Mouse (Mus musculus) bone marrow, adult 2 months (tissue): Measurements from ENCODE around the gene Slc6a1. TPM values are rescaled to one million over a fixed set of nuclear protein-coding genes. Genes with fewer than 3 reads are reported as not detected.
"Not testable (repeated sequence)": the region's sequence is repeated elsewhere in the genome, so short reads cannot be mapped to it uniquely, and the experiment has no call there.

ENCODE experiments used
- H3K27ac ChIP-seq: fragments of 200-500 bp; 2 replicates; pipeline ENCODE4 v1.5.1; 2012; ENCODE audit warnings: low read depth, mild to moderate bottlenecking, control low read depth, inconsistent platforms, low read length; ENCODE audit not compliant: control insufficient read depth, poor library complexity, insufficient read depth
- H3K4me1 ChIP-seq: fragments of 200-500 bp; 2 replicates; pipeline ENCODE4 v1.6.1; 2011; ENCODE audit warnings: low read length; ENCODE audit not compliant: control insufficient read depth, insufficient read depth
- H3K4me3 ChIP-seq: fragments of 200-500 bp; replicated peaks from 2 replicates; pipeline ENCODE3; 2011; ENCODE audit warnings: mild to moderate bottlenecking, low read depth, low read length, control low read depth; ENCODE audit not compliant: control insufficient read depth
- CTCF ChIP-seq: fragments of 200-500 bp; IDR thresholded peaks from 2 replicates; pipeline ENCODE4 v1.5.1; 2011; ENCODE audit warnings: low read length, control low read depth; ENCODE audit not compliant: control insufficient read depth, insufficient read depth
- POLR2A ChIP-seq: fragments of 200-500 bp; IDR thresholded peaks from 2 replicates; pipeline ENCODE4 v1.6.1; 2011; ENCODE audit warnings: low read depth, mild to moderate bottlenecking, control low read depth, low read length, borderline replicate concordance; ENCODE audit not compliant: control insufficient read depth
- WGBS: fragments of 180-500 bp; shearing (Covaris S2); methylation state at CpG from one replicate; pipeline ENCODE4 v1.1.7; 2018; 5-methylcytosine and 5-hydroxymethylcytosine counted together
- polyA plus RNA-seq: library from polyadenylated mRNA; stranded (reverse); fragments of >200 nt; gene quantifications from 2 replicates; pipeline ENCODE4 v1.2.4, GENCODE M21; 2011; ENCODE audit warnings: low replicate concordance; ENCODE audit not compliant: missing spikeins, insufficient read depth, insufficient read length

The Slc6a1 gene
- polyA plus RNA-seq, 1 experiment = 3.9 TPM

GRCm38 (mm10) chr6:114336128-114336943, 53.9 kb downstream of the Slc6a1 start:
- Histone ChIP-seq H3K27ac (no peak overlapping the region), H3K4me1 (no peaks in the 10 kb centered on the region), H3K4me3 (no peak overlapping the region)
- TF ChIP-seq POLR2A (no peak), CTCF (no peak)
- 49% methylated on average over 11 of the region's 11 CpGs for WGBS

- Histone ChIP-seq H3K4me1 (no peaks in the 10 kb centered on the region), H3K4me3 (no peak overlapping the region), H3K27ac (no peak overlapping the region)
- WGBS = 38% methylated on average over 1 of the region's 1 CpGs
- TF ChIP-seq POLR2A = no peak
- TF ChIP-seq CTCF = no peak
Measured at GRCm38 (mm10) chr6:114336944-114337215, 54.4 kb downstream of the Slc6a1 start.

- H3K4me1 ChIP-seq, H3K27ac ChIP-seq, H3K4me3 ChIP-seq: not testable (repeated sequence)
Measured at GRCm38 (mm10) chr6:114341381-114341780, 58.9 kb downstream of the Slc6a1 start.

GRCm38 (mm10) chr6:114343740-114344139, 61.3 kb downstream of the Slc6a1 start:
- WGBS = 33% methylated on average over 3 of the region's 3 CpGs
- no peaks in the 10 kb centered on the region for H3K4me1 ChIP-seq
- no peak overlapping the region for H3K4me3 ChIP-seq
- TF ChIP-seq POLR2A (no peak), CTCF (peak; percentile 26; the same call in 1 of the 2 replicates)
- H3K27ac ChIP-seq = no peak overlapping the region

GRCm38 (mm10) chr6:114345156-114345555, 62.7 kb downstream of the Slc6a1 start:
- Histone ChIP-seq H3K27ac (no peak overlapping the region), H3K4me3 (no peak overlapping the region), H3K4me1 (no peaks in the 10 kb centered on the region)
- TF ChIP-seq CTCF (peak; percentile 76), POLR2A (no peak)
- 28% methylated on average over 4 of the region's 4 CpGs for WGBS

- no peak for TF ChIP-seq POLR2A
- TF ChIP-seq CTCF = no peak
Measured at GRCm38 (mm10) chr6:114347831-114348754, 65.7 kb downstream of the Slc6a1 start.

GRCm38 (mm10) chr6:114354635-114355034, 72.2 kb downstream of the Slc6a1 start:
- no peak overlapping the region for H3K4me3 ChIP-seq
- TF ChIP-seq POLR2A (no peak), CTCF (no peak)

More at GRCm38 (mm10) chr6:114347831-114348754, 65.7 kb downstream of the Slc6a1 start:
- H3K4me1 ChIP-seq = no peaks in the 10 kb centered on the region
- WGBS = 52% methylated on average over 13 of the region's 13 CpGs
- no peak overlapping the region for H3K27ac ChIP-seq
- no peak overlapping the region for H3K4me3 ChIP-seq

GRCm38 (mm10) chr6:114358171-114358570, 75.7 kb downstream of the Slc6a1 start:
- no peak overlapping the region for H3K4me3 ChIP-seq
- 58% methylated on average over 3 of the region's 3 CpGs for WGBS
- no peaks in the 10 kb centered on the region for H3K4me1 ChIP-seq
- H3K27ac ChIP-seq = no peak overlapping the region
- TF ChIP-seq CTCF (no peak), POLR2A (no peak)

More at GRCm38 (mm10) chr6:114354635-114355034, 72.2 kb downstream of the Slc6a1 start:
- WGBS = 70% methylated on average over 4 of the region's 4 CpGs
- no peak overlapping the region for H3K27ac ChIP-seq
- H3K4me1 ChIP-seq = no peaks in the 10 kb centered on the region

- TF ChIP-seq CTCF (no peak), POLR2A (no peak)
- Histone ChIP-seq H3K4me1 (no peaks in the 10 kb centered on the region), H3K27ac (no peak overlapping the region), H3K4me3 (no peak overlapping the region)
- 11% methylated on average over 4 of the region's 4 CpGs for WGBS
Measured at GRCm38 (mm10) chr6:114362355-114362754, 79.9 kb downstream of the Slc6a1 start.
